Mouse (Mus musculus): ENCODE results near the gene Ptchd4. TPM values are rescaled to one million over a fixed set of nuclear protein-coding genes. Genes with fewer than 3 reads are reported as not detected.

Ptchd4 gene
- polyA plus RNA-seq, 1 experiment from 2014 or later: 0.45 TPM

DNA sequence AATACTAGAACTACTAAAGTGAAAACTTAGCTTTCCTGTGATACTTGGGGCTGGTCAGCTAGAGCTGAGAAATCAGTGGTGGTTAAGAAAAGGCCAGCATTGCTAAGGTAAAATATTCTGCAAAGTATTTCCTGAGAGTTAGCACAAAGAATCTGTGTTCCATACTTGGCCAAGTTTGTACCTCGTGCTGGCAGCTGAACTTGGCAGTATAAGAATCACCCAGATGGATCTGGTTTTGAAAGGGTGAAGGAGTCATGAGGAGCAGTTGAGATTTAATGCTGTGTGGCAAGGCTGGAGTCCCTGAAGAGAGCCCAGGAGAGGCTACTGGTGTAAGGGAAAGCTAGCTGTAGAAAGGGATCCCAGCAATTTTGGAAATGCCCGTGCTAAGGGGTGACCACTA lies 140.7 kb downstream of the Ptchd4 start:
- H3K9me3 ChIP-seq (ENCODE audit: control insufficient read depth, low read depth, low read length): no peaks in the 10 kb centered on the region
- H3K27me3 ChIP-seq (ENCODE audit: control insufficient read depth, insufficient read depth, low read length): no peaks in the 10 kb centered on the region
- WGBS: 73% methylated on average over 2 of the region's 2 CpGs
- no peak overlapping the region for H3K4me2 ChIP-seq (replicated peaks; ENCODE audit: low read depth, low read length)
- no peak overlapping the region for H3K9ac ChIP-seq (replicated peaks; ENCODE audit: low read depth, low read length)
- H3K4me1 ChIP-seq (ENCODE audit: control insufficient read depth, insufficient read depth, low read length): no peaks in the 10 kb centered on the region
- H3K27ac ChIP-seq (ENCODE audit: low read length): no peak overlapping the region
- H3K36me3 ChIP-seq (ENCODE audit: control insufficient read depth, insufficient read depth, low read length): no peaks in the 10 kb centered on the region
- no peak for ATAC-seq (ENCODE audit: insufficient number of reproducible peaks, insufficient read depth, low FRiP score, low read depth)
- no peak overlapping the region for H3K4me3 ChIP-seq (ENCODE audit: low read depth, low read length)

DNA sequence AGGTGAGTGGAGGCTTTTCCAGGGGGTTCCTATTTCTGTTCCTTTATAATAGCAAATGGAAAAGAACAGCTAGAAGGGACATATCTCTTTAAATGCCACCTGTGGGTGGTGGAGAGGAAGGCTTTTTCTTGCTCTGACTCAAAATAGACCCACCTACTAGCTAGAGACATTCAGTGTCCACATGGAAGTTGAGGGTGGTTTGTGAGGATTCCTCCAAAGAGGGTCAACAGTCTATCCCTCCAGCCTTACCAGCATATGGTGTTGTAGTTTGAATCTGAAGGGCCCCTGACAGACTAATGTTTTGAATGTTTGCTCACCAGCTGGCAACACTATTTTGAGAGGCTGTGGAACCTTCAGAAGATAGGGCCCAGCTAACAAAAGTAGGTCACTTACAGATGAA lies 147.0 kb downstream of the Ptchd4 start:
- H3K4me3 ChIP-seq (ENCODE audit: low read depth, low read length): no peak overlapping the region
- H3K4me1 ChIP-seq (ENCODE audit: control insufficient read depth, insufficient read depth, low read length): no peaks in the 10 kb centered on the region
- no peak for ATAC-seq (ENCODE audit: insufficient number of reproducible peaks, insufficient read depth, low FRiP score, low read depth)
- no peaks in the 10 kb centered on the region for H3K36me3 ChIP-seq (ENCODE audit: control insufficient read depth, insufficient read depth, low read length)
- H3K9me3 ChIP-seq (ENCODE audit: control insufficient read depth, low read depth, low read length): no peaks in the 10 kb centered on the region
- H3K27me3 ChIP-seq (ENCODE audit: control insufficient read depth, insufficient read depth, low read length): no peaks in the 10 kb centered on the region
- H3K9ac ChIP-seq (replicated peaks; ENCODE audit: low read depth, low read length): no peak overlapping the region
- H3K4me2 ChIP-seq (replicated peaks; ENCODE audit: low read depth, low read length): no peak overlapping the region
- no peak overlapping the region for H3K27ac ChIP-seq (ENCODE audit: low read length)

DNA sequence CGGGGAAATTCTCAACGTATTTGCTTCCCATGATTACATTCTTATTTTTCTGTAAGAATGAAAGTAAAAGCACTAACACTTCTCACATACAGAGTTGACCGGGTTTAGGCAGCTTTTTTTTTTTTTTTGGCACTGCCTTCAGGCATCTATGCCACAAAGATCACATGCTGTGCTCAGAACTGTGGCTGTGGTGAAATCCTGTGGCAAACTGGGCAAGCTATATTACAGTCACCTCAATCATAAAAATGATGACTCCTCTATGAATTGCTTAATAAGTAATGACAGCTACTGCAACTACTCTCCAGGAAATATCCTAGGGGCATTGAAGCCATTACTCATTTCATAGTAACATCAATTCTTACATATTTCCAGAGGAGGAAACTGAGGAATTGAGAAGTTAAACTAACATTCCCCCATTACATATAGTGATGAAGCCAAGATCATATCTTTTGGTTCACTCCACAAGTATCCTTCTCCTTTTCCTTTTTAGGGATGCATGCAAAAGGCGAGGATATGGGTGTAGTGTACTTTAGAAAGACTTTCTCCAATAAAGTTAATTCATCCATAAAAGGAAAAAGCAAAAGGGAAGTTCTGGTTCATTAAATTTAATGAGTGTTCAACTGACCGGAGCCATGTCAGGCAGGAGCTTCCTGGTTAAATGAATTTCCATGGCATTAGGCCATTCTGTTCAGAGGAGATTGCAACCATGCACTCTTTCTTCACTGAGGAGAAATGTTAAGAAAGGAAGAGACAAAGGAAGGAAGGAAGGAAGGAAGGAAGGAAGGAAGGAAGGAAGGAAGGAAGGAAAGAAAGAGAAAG lies 164.6 kb downstream of the Ptchd4 start:
- Histone ChIP-seq H3K4me1 (ENCODE audit: control insufficient read depth, insufficient read depth, low read length) (no peaks in the 10 kb centered on the region), H3K27ac (ENCODE audit: low read length) (no peak overlapping the region), H3K27me3 (ENCODE audit: control insufficient read depth, insufficient read depth, low read length) (no peaks in the 10 kb centered on the region), H3K9me3 (ENCODE audit: control insufficient read depth, low read depth, low read length) (no peaks in the 10 kb centered on the region), H3K4me2 (replicated peaks; ENCODE audit: low read depth, low read length) (no peak overlapping the region), H3K4me3 (ENCODE audit: low read depth, low read length) (no peak overlapping the region), H3K9ac (replicated peaks; ENCODE audit: low read depth, low read length) (no peak overlapping the region), H3K36me3 (ENCODE audit: control insufficient read depth, insufficient read depth, low read length) (no peaks in the 10 kb centered on the region)
- 85% methylated on average over 5 of the region's 5 CpGs for WGBS
- ATAC-seq (ENCODE audit: insufficient number of reproducible peaks, insufficient read depth, low FRiP score, low read depth): no peak

DNA sequence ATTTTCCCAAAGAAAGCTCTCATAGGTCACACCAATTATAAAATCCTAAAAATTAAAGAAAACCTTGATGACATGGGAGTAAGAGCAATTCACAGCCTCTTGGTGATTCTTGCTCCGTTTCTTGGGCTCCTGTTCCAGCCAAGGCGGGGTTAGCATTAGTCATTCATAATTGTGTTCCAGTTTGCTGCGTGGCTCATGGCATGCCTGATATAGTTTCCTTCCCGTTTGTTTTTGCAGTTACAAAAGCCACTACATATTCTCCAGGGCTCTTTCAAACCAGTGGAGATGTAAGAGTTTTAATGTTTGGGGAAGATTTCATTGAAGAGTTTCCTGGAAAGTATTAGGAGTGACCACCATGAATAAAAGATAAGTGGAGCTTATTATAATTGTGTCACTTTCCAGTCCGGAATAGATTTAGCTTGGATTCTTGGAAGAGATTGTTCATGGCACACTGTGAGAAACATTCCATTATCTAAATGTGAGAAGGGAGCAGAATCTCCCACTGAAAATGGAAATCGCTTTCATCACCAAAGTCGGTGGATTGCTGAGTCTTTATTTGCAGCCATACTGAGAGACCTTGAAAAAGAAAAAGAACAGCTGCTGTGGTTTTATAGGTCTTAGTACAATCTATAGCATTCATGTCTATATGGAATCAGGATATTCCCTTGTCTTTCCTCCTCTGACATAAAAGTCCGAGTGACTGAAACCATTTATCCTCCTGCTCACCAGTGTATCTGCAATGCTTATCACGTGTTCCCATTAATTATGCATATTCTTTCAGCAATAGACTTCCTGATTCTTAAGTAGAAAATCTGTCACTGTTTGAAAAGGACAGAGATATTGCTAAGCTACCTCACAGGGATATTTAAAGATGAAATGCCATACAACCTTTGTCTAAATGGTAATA lies 193.9 kb downstream of the Ptchd4 start:
- no peak overlapping the region for H3K4me3 ChIP-seq (ENCODE audit: low read depth, low read length)
- no peaks in the 10 kb centered on the region for H3K9me3 ChIP-seq (ENCODE audit: control insufficient read depth, low read depth, low read length)
- H3K36me3 ChIP-seq (ENCODE audit: control insufficient read depth, insufficient read depth, low read length): no peaks in the 10 kb centered on the region
- no peaks in the 10 kb centered on the region for H3K27me3 ChIP-seq (ENCODE audit: control insufficient read depth, insufficient read depth, low read length)
- ATAC-seq (ENCODE audit: insufficient number of reproducible peaks, insufficient read depth, low FRiP score, low read depth): no peak
- no peak overlapping the region for H3K27ac ChIP-seq (ENCODE audit: low read length)
- no peaks in the 10 kb centered on the region for H3K4me1 ChIP-seq (ENCODE audit: control insufficient read depth, insufficient read depth, low read length)
- 74% methylated on average over 9 of the region's 9 CpGs for WGBS
- no peak overlapping the region for H3K9ac ChIP-seq (replicated peaks; ENCODE audit: low read depth, low read length)
- no peak overlapping the region for H3K4me2 ChIP-seq (replicated peaks; ENCODE audit: low read depth, low read length)

DNA sequence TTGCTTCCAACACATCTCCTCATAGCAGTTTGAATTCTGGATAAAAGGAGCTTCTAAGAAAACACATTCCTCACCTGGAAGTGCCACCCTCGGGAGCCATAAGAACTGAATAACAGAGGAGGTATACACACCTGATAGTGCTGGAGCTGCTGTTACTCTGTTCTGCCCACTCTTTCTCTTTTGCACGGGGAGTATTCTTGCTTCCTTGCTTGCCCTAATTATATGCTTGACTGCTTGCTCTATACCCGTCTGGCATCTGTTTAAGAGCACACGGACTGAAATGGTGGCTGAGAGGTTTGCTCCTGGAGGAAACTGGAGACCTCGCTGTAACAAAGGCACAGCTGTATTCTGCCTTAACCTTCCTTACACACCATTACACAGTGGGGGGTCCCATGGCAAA lies 214.4 kb downstream of the Ptchd4 start:
- WGBS: 67% methylated on average over 5 of the region's 5 CpGs
- H3K27me3 ChIP-seq (ENCODE audit: control insufficient read depth, insufficient read depth, low read length): no peaks in the 10 kb centered on the region
- H3K4me3 ChIP-seq (ENCODE audit: low read depth, low read length): no peak overlapping the region
- no peak overlapping the region for H3K4me2 ChIP-seq (replicated peaks; ENCODE audit: low read depth, low read length)
- no peaks in the 10 kb centered on the region for H3K36me3 ChIP-seq (ENCODE audit: control insufficient read depth, insufficient read depth, low read length)
- H3K9me3 ChIP-seq (ENCODE audit: control insufficient read depth, low read depth, low read length): no peaks in the 10 kb centered on the region
- no peaks in the 10 kb centered on the region for H3K4me1 ChIP-seq (ENCODE audit: control insufficient read depth, insufficient read depth, low read length)
- ATAC-seq (ENCODE audit: insufficient number of reproducible peaks, insufficient read depth, low FRiP score, low read depth): no peak
- H3K27ac ChIP-seq (ENCODE audit: low read length): no peak overlapping the region
- no peak overlapping the region for H3K9ac ChIP-seq (replicated peaks; ENCODE audit: low read depth, low read length)

DNA sequence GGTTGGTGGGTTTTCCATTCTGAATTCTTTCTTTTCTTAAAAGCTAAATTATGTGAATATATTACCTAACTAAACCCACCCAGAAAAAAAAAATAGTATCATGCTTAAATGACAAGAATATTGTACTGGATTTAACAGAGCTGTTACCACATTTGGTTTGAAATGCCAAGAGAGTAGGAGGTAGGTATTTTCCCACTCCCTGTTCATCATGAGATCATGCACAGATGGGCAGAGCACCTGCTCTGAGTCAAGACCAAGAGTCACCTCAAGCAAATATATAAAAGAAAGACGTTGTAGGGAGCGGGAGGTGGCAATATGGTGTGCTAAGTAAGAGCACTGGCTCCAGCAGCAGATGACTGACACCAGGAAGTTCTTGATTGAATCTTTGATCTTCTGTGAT lies 233.8 kb downstream of the Ptchd4 start:
- Histone ChIP-seq H3K27me3 (ENCODE audit: control insufficient read depth, insufficient read depth, low read length) (no peaks in the 10 kb centered on the region), H3K4me3 (ENCODE audit: low read depth, low read length) (no peak overlapping the region), H3K27ac (ENCODE audit: low read length) (no peak overlapping the region), H3K4me1 (ENCODE audit: control insufficient read depth, insufficient read depth, low read length) (no peaks in the 10 kb centered on the region), H3K9me3 (ENCODE audit: control insufficient read depth, low read depth, low read length) (no peaks in the 10 kb centered on the region), H3K36me3 (ENCODE audit: control insufficient read depth, insufficient read depth, low read length) (no peaks in the 10 kb centered on the region), H3K4me2 (replicated peaks; ENCODE audit: low read depth, low read length) (no peak overlapping the region), H3K9ac (replicated peaks; ENCODE audit: low read depth, low read length) (no peak overlapping the region)
- no peak for ATAC-seq (ENCODE audit: insufficient number of reproducible peaks, insufficient read depth, low FRiP score, low read depth)
- 91% methylated on average over 2 of the region's 2 CpGs for WGBS
